Mouse (Mus musculus) embryonic facial prominence, embryonic 13.5 days (tissue): ENCODE data around the gene Dusp15. TPM values are rescaled to one million over a fixed set of nuclear protein-coding genes. Genes with fewer than 3 reads are reported as not detected.

Experiments
- ATAC-seq: fragments of 200-750 bp; cut with Nextera tagmentation; 2 replicates; pipeline ENCODE4 v1.8.0; 2017; ENCODE audit warnings: low read depth; ENCODE audit not compliant: insufficient number of reproducible peaks, insufficient read depth, low FRiP score, low TSS enrichment
- H3K27ac ChIP-seq: fragments of 300-500 bp; sonication (generic); 2 replicates; pipeline ENCODE4 v1.5.1; 2015; ENCODE audit warnings: moderate library complexity, mild to moderate bottlenecking, inconsistent platforms
- H3K27me3 ChIP-seq: fragments of 300-500 bp; sonication (generic); 2 replicates; pipeline ENCODE4 v1.6.1; 2015; ENCODE audit warnings: mild to moderate bottlenecking, inconsistent platforms
- H3K36me3 ChIP-seq: fragments of 300-500 bp; sonication (generic); 2 replicates; pipeline ENCODE4 v1.6.1; 2015; ENCODE audit warnings: mild to moderate bottlenecking, inconsistent platforms
- H3K4me1 ChIP-seq: fragments of 300-500 bp; sonication (generic); 2 replicates; pipeline ENCODE4 v1.6.1; 2015; ENCODE audit warnings: inconsistent platforms
- H3K4me2 ChIP-seq: fragments of 300-500 bp; sonication (generic); 2 replicates; pipeline ENCODE4 v1.6.1; 2015; ENCODE audit warnings: moderate library complexity, mild to moderate bottlenecking, inconsistent platforms
- H3K4me3 ChIP-seq: fragments of 300-500 bp; sonication (generic); 2 replicates; pipeline ENCODE4 v1.5.1; 2015; ENCODE audit warnings: mild to moderate bottlenecking, inconsistent platforms
- H3K9ac ChIP-seq: fragments of 300-500 bp; sonication (generic); 2 replicates; pipeline ENCODE4 v1.6.1; 2015; ENCODE audit warnings: mild to moderate bottlenecking, inconsistent platforms
- H3K9me3 ChIP-seq: fragments of 300-500 bp; sonication (generic); 2 replicates; pipeline ENCODE4 v1.6.1; 2016; ENCODE audit warnings: inconsistent platforms
- WGBS: fragments of 180-500 bp; shearing (Covaris S2); methylation state at CpG from one replicate; pipeline ENCODE4 v1.1.7; 2015; ENCODE audit warnings: mixed read lengths; 5-methylcytosine and 5-hydroxymethylcytosine counted together
- polyA plus RNA-seq: library from polyadenylated mRNA; unstranded; fragments of >200 nt; fragmentation: Nextera tagmentation; extraction: Ambion mirVana; gene quantifications from 2 replicates; pipeline ENCODE4 v1.2.1, GENCODE M21; 2015

Dusp15 gene
- 0.37 and 0.39 TPM in 2 replicates for polyA plus RNA-seq

GRCm38 (mm10) chr2:152951065-152951849 lies at the start of gene Dusp15:
Dusp15 (minus strand) TSS chr2:152951698.
- peak; percentile 56; the same call in 1 of the 2 replicates for ATAC-seq
- no peak within 1 kb of the TSS for H3K27ac ChIP-seq

GRCm38 (mm10) chr2:152997046-152997445 lies 45.5 kb upstream of the Dusp15 start:
- Histone ChIP-seq H3K27me3 (no peaks in the 10 kb centered on the region), H3K4me3 (no peak overlapping the region), H3K4me2 (no peak overlapping the region), H3K36me3 (no peaks in the 10 kb centered on the region), H3K4me1 (no peaks in the 10 kb centered on the region), H3K9ac (no peak overlapping the region), H3K9me3 (no peaks in the 10 kb centered on the region), H3K27ac (no peak overlapping the region)
- no peak for ATAC-seq
- 53% methylated on average over 4 of the region's 4 CpGs for WGBS

More at GRCm38 (mm10) chr2:152951065-152951849, at the start of gene Dusp15:
- Histone ChIP-seq H3K9ac (peak within 1 kb of the TSS; percentile 73), H3K4me1 (0 out of 2 replicates have a peak, but pooled peaks cover 7% of the 10 kb centered on the region), H3K4me2 (peak within 1 kb of the TSS; percentile 82), H3K9me3 (no peaks in the 10 kb centered on the region), H3K36me3 (no peaks in the 10 kb centered on the region), H3K4me3 (peak within 1 kb of the TSS; percentile 52), H3K27me3 (peaks cover 87% of the 10 kb centered on the region)
- WGBS: under 1% methylated on average over 49 of the region's 54 CpGs

- no peaks in the 10 kb centered on the region for H3K4me1 ChIP-seq
- ATAC-seq: no peak
- 88% methylated on average over 9 of the region's 9 CpGs for WGBS
These were observed 40.0 kb upstream of the Dusp15 start for GRCm38 (mm10) chr2:152991529-152991928.

DNA sequence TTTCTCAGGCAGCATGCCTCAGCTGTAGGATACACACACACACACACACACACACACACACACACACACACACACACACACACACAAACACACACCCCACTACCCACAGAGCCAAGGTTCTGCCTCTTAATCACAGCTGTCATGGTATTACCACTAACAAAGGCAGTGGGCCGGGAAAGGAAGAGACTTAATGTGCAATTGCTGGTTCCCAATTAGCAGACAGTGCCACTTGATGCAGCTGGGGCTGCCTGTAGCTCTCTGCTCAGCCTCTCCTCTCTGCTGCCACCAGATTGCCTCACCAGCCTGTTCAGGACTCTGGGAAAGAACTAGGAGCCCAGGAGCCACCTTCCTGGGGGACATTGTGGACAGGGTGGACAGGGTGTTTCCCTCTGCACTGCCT lies 34.1 kb upstream of the Dusp15 start:
- Histone ChIP-seq H3K9ac (no peak overlapping the region), H3K27ac (no peak overlapping the region), H3K4me2 (no peak overlapping the region), H3K4me1 (no peaks in the 10 kb centered on the region), H3K36me3 (no peaks in the 10 kb centered on the region), H3K27me3 (no peaks in the 10 kb centered on the region; the same call in 1 of the 2 replicates), H3K9me3 (no peaks in the 10 kb centered on the region), H3K4me3 (no peak overlapping the region)
- no peak for ATAC-seq
- WGBS: 12% methylated on average over 1 of the region's 1 CpGs

More at GRCm38 (mm10) chr2:152991529-152991928, 40.0 kb upstream of the Dusp15 start:
- no peaks in the 10 kb centered on the region for H3K27me3 ChIP-seq
- no peak overlapping the region for H3K4me2 ChIP-seq
- H3K27ac ChIP-seq: no peak overlapping the region
- no peaks in the 10 kb centered on the region for H3K9me3 ChIP-seq
- H3K9ac ChIP-seq: no peak overlapping the region
- H3K36me3 ChIP-seq: no peaks in the 10 kb centered on the region
- H3K4me3 ChIP-seq: no peak overlapping the region

DNA sequence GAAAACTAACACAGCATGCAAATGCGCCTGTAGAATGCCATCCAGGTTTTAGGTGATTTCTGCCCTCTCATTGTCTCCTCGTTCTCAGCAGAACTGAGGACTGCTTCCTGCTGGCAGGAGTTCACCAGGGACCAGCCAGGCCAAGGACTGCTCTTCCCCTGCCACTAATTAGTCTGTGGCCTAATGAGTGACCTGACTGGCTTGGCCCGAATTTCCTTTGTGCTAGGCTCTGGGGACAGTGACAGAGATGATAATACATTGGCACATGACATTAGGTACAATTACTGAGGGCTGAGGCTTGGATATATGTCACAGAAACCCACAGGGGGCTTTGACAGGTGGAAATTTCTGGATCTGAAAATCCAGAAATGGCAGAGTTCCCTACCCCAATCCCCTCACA lies 25.5 kb upstream of the Dusp15 start:
- Histone ChIP-seq H3K4me3 (no peak overlapping the region), H3K9ac (no peak overlapping the region), H3K27ac (no peak overlapping the region), H3K27me3 (peaks cover 4% of the 10 kb centered on the region; the same call in 1 of the 2 replicates), H3K4me2 (no peak overlapping the region), H3K36me3 (no peaks in the 10 kb centered on the region), H3K9me3 (no peaks in the 10 kb centered on the region), H3K4me1 (no peaks in the 10 kb centered on the region)
- WGBS: 57% methylated on average over 3 of the region's 3 CpGs
- no peak for ATAC-seq

DNA sequence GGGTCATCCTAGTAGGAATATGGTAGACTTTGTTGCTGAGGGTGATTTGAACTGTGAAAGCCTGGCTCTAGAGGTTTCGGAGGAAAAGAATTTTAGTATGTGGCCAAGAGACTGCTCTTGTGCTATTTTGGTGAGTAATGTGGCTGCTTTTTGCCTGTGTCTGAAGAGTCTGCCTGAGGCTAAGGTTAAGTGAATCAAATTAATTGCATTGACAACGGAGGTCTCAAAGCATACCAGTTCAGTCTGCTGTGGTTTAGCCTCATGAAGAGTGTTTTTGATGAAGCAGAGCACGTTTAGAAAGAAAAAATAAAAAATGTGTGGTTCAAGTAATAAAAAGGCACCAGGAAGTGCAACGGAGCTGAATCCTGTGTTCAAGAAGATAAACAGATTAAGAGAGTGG lies 14.1 kb upstream of the Dusp15 start:
- no peak overlapping the region for H3K4me2 ChIP-seq
- ATAC-seq: no peak
- no peak overlapping the region for H3K9ac ChIP-seq
- 43% methylated on average over 4 of the region's 4 CpGs for WGBS
- peaks cover 3% of the 10 kb centered on the region; the same call in 1 of the 2 replicates for H3K4me1 ChIP-seq
- H3K9me3 ChIP-seq: no peaks in the 10 kb centered on the region
- H3K27me3 ChIP-seq: no peaks in the 10 kb centered on the region; the same call in 1 of the 2 replicates
- H3K36me3 ChIP-seq: no peaks in the 10 kb centered on the region
- H3K4me3 ChIP-seq: no peak overlapping the region
- H3K27ac ChIP-seq: no peak overlapping the region

DNA sequence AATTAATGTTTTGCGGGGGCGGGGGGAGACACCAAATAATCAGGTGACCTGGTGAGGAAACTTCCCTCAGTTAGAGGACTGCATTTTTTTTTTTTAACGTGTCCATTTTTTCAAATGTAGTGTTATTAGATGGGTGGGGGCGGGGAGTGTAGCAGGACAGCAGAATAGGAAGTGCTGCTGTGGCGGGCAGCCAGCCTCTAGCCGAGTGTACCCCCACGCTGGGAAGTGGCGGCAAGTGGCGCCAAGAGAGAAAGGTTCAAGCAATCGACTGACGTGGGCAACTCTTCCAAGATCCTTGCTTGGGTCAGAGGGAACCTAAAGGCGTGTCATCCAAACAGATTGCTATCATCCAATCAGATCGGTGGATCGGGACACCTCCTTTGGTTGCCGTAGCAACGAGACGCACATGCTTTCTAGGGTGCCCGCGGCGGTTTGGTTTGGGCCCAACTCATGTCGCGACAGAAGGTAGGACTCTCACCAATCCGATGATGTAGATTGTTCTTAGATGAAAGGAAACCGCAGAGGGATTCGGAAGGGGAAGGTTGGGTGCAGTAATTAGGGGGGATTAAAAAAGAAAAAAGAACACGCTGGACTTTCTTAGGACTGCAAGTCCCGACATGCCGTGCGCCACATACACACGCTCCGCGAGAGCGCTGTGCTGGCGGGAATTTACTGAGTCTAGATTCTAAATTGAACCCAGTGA lies 10.7 kb upstream of the Dusp15 start, which contains the start of gene Ttll9:
Ttll9 (plus strand) TSS at position 395 of the 703 bp plus-strand sequence.
- H3K9me3 ChIP-seq: no peaks in the 10 kb centered on the region
- WGBS: 3% methylated on average over 34 of the region's 34 CpGs
- peaks cover 1% of the 10 kb centered on the region for H3K27me3 ChIP-seq
- peaks cover 3% of the 10 kb centered on the region; the same call in 1 of the 2 replicates for H3K4me1 ChIP-seq
- peak within 1 kb of the TSS; percentile 48 for H3K4me3 ChIP-seq
- H3K9ac ChIP-seq: peak within 1 kb of the TSS; percentile 73
- no peak within 1 kb of the TSS for H3K27ac ChIP-seq
- no peaks in the 10 kb centered on the region for H3K36me3 ChIP-seq
- peak; percentile 87 for ATAC-seq
- peak within 1 kb of the TSS; percentile 78 for H3K4me2 ChIP-seq

GRCm38 (mm10) chr2:152958116-152958515 lies 6.6 kb upstream of the Dusp15 start:
- Histone ChIP-seq H3K9ac (no peak overlapping the region), H3K27ac (no peak overlapping the region), H3K4me1 (peaks cover 3% of the 10 kb centered on the region; the same call in 1 of the 2 replicates), H3K9me3 (no peaks in the 10 kb centered on the region), H3K36me3 (no peaks in the 10 kb centered on the region), H3K27me3 (peaks cover 25% of the 10 kb centered on the region), H3K4me2 (no peak overlapping the region), H3K4me3 (no peak overlapping the region)
- WGBS: 68% methylated on average over 3 of the region's 3 CpGs
- no peak for ATAC-seq

GRCm38 (mm10) chr2:152951850-152952720 lies 587 bp upstream of the Dusp15 start:
- no peak for ATAC-seq
- peak overlapping the region; percentile 52 for H3K4me3 ChIP-seq
- 0 out of 2 replicates have a peak, but pooled peaks cover 7% of the 10 kb centered on the region for H3K4me1 ChIP-seq
- no peaks in the 10 kb centered on the region for H3K36me3 ChIP-seq
- H3K4me2 ChIP-seq: peak overlapping the region; percentile 82
- H3K9me3 ChIP-seq: no peaks in the 10 kb centered on the region
- H3K27me3 ChIP-seq: peaks cover 81% of the 10 kb centered on the region
- H3K9ac ChIP-seq: peak overlapping the region; percentile 73
- H3K27ac ChIP-seq: no peak overlapping the region
- 17% methylated on average over 13 of the region's 13 CpGs for WGBS

DNA sequence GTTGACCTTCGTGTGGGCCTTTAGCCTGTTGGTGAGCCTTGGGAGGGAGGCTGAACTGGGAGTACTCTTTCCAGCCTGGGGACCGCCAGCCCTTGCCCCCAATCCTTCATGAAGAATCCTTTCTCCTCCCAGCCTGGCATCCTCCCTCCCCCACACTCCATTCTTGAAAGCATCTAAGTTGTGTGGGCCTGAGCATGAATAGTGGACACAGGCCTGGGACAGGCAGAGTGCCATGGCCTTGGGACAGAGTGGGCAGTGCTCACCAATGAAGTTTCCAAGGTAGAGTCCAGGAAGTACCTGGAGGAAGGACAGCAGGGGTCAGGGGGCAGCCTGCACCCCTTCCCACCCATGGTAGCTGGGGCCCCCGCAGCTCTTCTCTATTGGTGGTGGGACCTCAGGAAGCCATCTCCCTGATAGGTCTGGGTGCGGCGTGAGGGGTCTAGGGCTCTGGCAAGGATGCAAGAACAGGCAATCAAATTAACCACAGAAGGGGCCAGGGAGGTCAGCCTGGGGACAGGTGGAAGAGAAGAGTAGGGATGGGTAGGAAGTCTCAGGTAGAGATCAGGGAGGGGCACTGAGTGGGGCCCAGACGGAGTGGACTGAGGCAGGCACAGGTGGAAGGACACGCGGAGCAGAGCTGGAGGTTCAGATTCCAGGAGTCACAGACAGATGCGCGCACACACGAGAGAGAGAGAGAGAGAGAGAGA lies 987 bp downstream of the Dusp15 start:
- Histone ChIP-seq H3K36me3 (no peaks in the 10 kb centered on the region), H3K27me3 (peaks cover 89% of the 10 kb centered on the region), H3K27ac (no peak overlapping the region), H3K9me3 (no peaks in the 10 kb centered on the region), H3K9ac (no peak overlapping the region), H3K4me1 (0 out of 2 replicates have a peak, but pooled peaks cover 7% of the 10 kb centered on the region), H3K4me2 (peak overlapping the region; percentile 82), H3K4me3 (peak overlapping the region; percentile 52)
- no peak for ATAC-seq
- WGBS: 35% methylated on average over 11 of the region's 11 CpGs
